Mouse (Mus musculus): ENCODE measurements around the gene Bnip1. TPM values are rescaled to one million over a fixed set of nuclear protein-coding genes. Genes with fewer than 3 reads are reported as not detected.

Bnip1 gene
- 44.4 and 51.0 TPM in 2 replicates for polyA plus RNA-seq (2016; fragmentation: Nextera tagmentation; extraction: Ambion mirVana)

- Histone ChIP-seq H3K9me3 (no peaks in the 10 kb centered on the region), H3K27me3 (replicated peaks; ENCODE audit: low read depth, poor library complexity, severe bottlenecking) (no peaks in the 10 kb centered on the region), H3K4me3 (peak within 1 kb of the TSS; percentile 83), H3K36me3 (replicated peaks) (peaks cover 29% of the 10 kb centered on the region), H3K4me1 (peaks cover 18% of the 10 kb centered on the region), H3K27ac (replicated peaks) (peak within 1 kb of the TSS; percentile 95)
- DNase-seq (ENCODE audit: low spot score): peak; percentile 88
- WGBS: under 1% methylated on average over 42 of the region's 42 CpGs
Measured at GRCm38 (mm10) chr17:26780750-26781571, at the start of gene Bnip1. Gene Bnip1 (plus strand): TSS chr17:26781066.

- no peaks in the 10 kb centered on the region for H3K27me3 ChIP-seq (replicated peaks; ENCODE audit: low read depth, poor library complexity, severe bottlenecking)
- no peaks in the 10 kb centered on the region for H3K36me3 ChIP-seq (replicated peaks)
- no peaks in the 10 kb centered on the region for H3K9me3 ChIP-seq
- H3K27ac ChIP-seq (replicated peaks): no peak overlapping the region
- H3K4me1 ChIP-seq: no peaks in the 10 kb centered on the region
- H3K4me3 ChIP-seq: no peak overlapping the region
- WGBS: 49% methylated on average over 4 of the region's 4 CpGs
- DNase-seq (ENCODE audit: low spot score): no peak
Measured at GRCm38 (mm10) chr17:26742581-26742980, 38.3 kb upstream of the Bnip1 start.

DNA sequence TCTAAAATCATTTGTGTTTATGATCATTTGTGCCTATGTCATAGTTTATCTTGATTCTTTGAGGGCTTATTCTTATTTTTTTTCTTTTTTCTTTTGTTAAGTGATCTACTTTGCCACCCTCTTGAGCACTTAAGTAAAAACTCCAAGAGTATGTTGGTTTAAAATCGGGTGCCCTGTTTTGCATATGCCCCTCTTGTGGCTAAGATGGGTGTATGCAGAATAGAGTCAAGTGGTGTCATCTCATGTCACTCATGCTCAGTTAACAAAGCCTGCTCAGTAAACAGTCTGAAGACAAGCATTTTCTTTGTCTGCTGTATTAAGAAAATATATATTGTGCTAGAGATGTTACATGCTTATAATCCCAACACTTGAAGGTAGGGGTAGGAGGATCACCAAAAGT, 37.6 kb upstream of the Bnip1 start:
- 68% methylated on average over 1 of the region's 1 CpGs for WGBS
- DNase-seq (ENCODE audit: low spot score): no peak
- H3K4me3 ChIP-seq: no peak overlapping the region
- no peaks in the 10 kb centered on the region for H3K9me3 ChIP-seq
- H3K4me1 ChIP-seq: no peaks in the 10 kb centered on the region
- no peak overlapping the region for H3K27ac ChIP-seq (replicated peaks)
- no peaks in the 10 kb centered on the region for H3K27me3 ChIP-seq (replicated peaks; ENCODE audit: low read depth, poor library complexity, severe bottlenecking)
- H3K36me3 ChIP-seq (replicated peaks): no peaks in the 10 kb centered on the region

- no peak overlapping the region for H3K27ac ChIP-seq (replicated peaks)
- no peaks in the 10 kb centered on the region for H3K27me3 ChIP-seq (replicated peaks; ENCODE audit: low read depth, poor library complexity, severe bottlenecking)
- no peaks in the 10 kb centered on the region for H3K36me3 ChIP-seq (replicated peaks)
- no peak overlapping the region for H3K4me3 ChIP-seq
- WGBS: 92% methylated on average over 3 of the region's 3 CpGs
- no peak for DNase-seq (ENCODE audit: low spot score)
- H3K9me3 ChIP-seq: no peaks in the 10 kb centered on the region
- H3K4me1 ChIP-seq: no peaks in the 10 kb centered on the region
Measured at GRCm38 (mm10) chr17:26749975-26750374, 30.9 kb upstream of the Bnip1 start.

GRCm38 (mm10) chr17:26752297-26752696, 28.6 kb upstream of the Bnip1 start:
- H3K27me3 ChIP-seq (replicated peaks; ENCODE audit: low read depth, poor library complexity, severe bottlenecking): no peaks in the 10 kb centered on the region
- no peaks in the 10 kb centered on the region for H3K9me3 ChIP-seq
- no peak overlapping the region for H3K27ac ChIP-seq (replicated peaks)
- no peaks in the 10 kb centered on the region for H3K36me3 ChIP-seq (replicated peaks)
- H3K4me3 ChIP-seq: no peak overlapping the region
- DNase-seq (ENCODE audit: low spot score): no peak
- no peaks in the 10 kb centered on the region for H3K4me1 ChIP-seq
- WGBS: 87% methylated on average over 1 of the region's 1 CpGs

- WGBS: 90% methylated on average over 2 of the region's 2 CpGs
- Histone ChIP-seq H3K36me3 (replicated peaks) (no peaks in the 10 kb centered on the region), H3K27me3 (replicated peaks; ENCODE audit: low read depth, poor library complexity, severe bottlenecking) (no peaks in the 10 kb centered on the region), H3K27ac (replicated peaks) (no peak overlapping the region), H3K9me3 (no peaks in the 10 kb centered on the region), H3K4me1 (no peaks in the 10 kb centered on the region), H3K4me3 (no peak overlapping the region)
- DNase-seq (ENCODE audit: low spot score): no peak
Measured at GRCm38 (mm10) chr17:26753476-26753875, 27.4 kb upstream of the Bnip1 start.

DNA sequence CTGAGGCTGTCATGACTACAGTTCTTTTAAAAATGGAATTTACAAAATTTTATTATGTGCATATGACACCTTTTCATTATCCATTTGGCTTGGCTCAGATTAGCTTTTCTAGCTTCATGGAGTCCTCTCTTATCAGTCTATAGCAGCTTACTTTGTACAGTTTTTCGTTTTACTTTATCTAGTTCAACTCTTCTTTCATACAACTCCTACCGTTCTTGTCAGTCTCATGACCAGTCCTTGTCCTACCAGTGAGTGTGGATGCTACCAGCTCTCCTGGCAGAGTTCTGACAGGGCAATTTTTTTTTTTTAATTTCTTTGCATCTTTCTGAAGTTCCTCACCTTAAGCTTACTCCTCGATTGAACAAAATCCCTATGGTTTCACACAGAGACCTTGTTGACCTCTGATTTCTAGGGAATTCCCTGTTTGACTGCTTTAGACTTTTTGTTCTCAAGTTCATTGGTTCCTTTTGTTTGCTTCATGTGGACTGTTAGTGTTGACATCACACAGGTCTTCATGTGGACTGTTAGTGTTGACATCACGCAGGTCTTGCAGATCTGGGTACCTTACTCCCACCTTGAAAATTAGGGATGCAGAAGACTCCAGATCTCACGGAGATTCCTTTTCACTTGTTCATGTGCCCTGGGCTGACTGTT, 13.6 kb upstream of the Bnip1 start:
- Histone ChIP-seq H3K27ac (replicated peaks) (no peak overlapping the region), H3K4me1 (no peaks in the 10 kb centered on the region), H3K36me3 (replicated peaks) (0 out of 2 replicates have a peak, but pooled peaks cover 4% of the 10 kb centered on the region), H3K27me3 (replicated peaks; ENCODE audit: low read depth, poor library complexity, severe bottlenecking) (no peaks in the 10 kb centered on the region), H3K4me3 (no peak overlapping the region), H3K9me3 (no peaks in the 10 kb centered on the region)
- 88% methylated on average over 5 of the region's 5 CpGs for WGBS
- no peak for DNase-seq (ENCODE audit: low spot score)

GRCm38 (mm10) chr17:26767754-26768124, 13.1 kb upstream of the Bnip1 start:
- H3K36me3 ChIP-seq (replicated peaks): 0 out of 2 replicates have a peak, but pooled peaks cover 4% of the 10 kb centered on the region
- H3K4me3 ChIP-seq: no peak overlapping the region
- no peaks in the 10 kb centered on the region for H3K4me1 ChIP-seq
- H3K27me3 ChIP-seq (replicated peaks; ENCODE audit: low read depth, poor library complexity, severe bottlenecking): no peaks in the 10 kb centered on the region
- 78% methylated on average over 2 of the region's 2 CpGs for WGBS
- no peaks in the 10 kb centered on the region for H3K9me3 ChIP-seq
- H3K27ac ChIP-seq (replicated peaks): no peak overlapping the region
- DNase-seq (ENCODE audit: low spot score): no peak

DNA sequence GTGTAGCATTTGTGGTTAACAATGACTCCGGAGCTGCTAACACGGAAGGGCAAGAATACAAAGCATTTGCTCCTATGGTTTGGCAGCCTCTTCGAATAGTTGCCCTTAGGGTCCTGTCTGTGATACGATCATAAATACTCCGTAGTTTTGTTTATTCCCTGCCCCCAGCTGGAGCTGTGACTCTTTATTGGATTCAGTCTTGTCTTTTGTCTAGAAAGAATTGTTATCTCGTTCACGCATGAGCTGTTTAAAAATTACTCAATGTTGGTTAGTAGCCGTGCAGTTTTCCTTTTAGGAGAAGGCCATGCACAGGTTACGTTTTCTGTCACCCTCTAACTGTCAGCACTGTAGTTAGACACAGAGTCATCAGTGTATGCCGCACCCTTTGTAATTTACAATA, 4.7 kb upstream of the Bnip1 start:
- Histone ChIP-seq H3K4me1 (peaks cover 8% of the 10 kb centered on the region; the same call in 1 of the 2 replicates), H3K9me3 (no peaks in the 10 kb centered on the region), H3K27ac (replicated peaks) (no peak overlapping the region), H3K36me3 (replicated peaks) (no peaks in the 10 kb centered on the region), H3K4me3 (no peak overlapping the region), H3K27me3 (replicated peaks; ENCODE audit: low read depth, poor library complexity, severe bottlenecking) (no peaks in the 10 kb centered on the region)
- WGBS: 81% methylated on average over 10 of the region's 10 CpGs
- DNase-seq (ENCODE audit: low spot score): no peak

DNA sequence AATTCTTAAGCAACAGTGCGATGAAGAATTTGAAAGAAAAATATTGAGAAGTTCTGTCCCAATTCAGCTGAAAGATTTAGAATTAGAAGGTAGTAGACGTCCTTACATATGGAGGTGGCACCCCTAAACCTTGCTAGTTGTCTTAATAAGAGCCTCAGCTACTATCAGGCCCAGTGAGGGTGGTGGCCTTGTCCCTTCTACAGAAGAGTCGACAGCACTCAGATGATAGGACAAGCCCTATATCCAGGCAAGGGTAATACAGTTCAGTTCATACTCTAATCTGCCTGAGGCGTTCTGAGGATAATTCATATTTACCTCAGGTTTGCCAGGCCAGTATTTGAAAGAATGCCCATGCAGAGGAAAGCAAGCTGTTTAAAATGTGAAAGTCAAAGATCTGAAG, 2.9 kb upstream of the Bnip1 start:
- no peak for DNase-seq (ENCODE audit: low spot score)
- 88% methylated on average over 4 of the region's 4 CpGs for WGBS
- Histone ChIP-seq H3K27me3 (replicated peaks; ENCODE audit: low read depth, poor library complexity, severe bottlenecking) (no peaks in the 10 kb centered on the region), H3K4me3 (no peak overlapping the region), H3K27ac (replicated peaks) (no peak overlapping the region), H3K9me3 (no peaks in the 10 kb centered on the region), H3K36me3 (replicated peaks) (peaks cover 2% of the 10 kb centered on the region), H3K4me1 (peaks cover 18% of the 10 kb centered on the region)

GRCm38 (mm10) chr17:26778430-26779100, 2.3 kb upstream of the Bnip1 start:
- no peak for DNase-seq (ENCODE audit: low spot score)
- Histone ChIP-seq H3K9me3 (no peaks in the 10 kb centered on the region), H3K4me3 (no peak overlapping the region), H3K27me3 (replicated peaks; ENCODE audit: low read depth, poor library complexity, severe bottlenecking) (no peaks in the 10 kb centered on the region), H3K36me3 (replicated peaks) (peaks cover 7% of the 10 kb centered on the region), H3K27ac (replicated peaks) (no peak overlapping the region), H3K4me1 (peaks cover 18% of the 10 kb centered on the region)
- 94% methylated on average over 3 of the region's 3 CpGs for WGBS

- 92% methylated on average over 2 of the region's 2 CpGs for WGBS
- H3K27ac ChIP-seq (replicated peaks): no peak overlapping the region
- H3K9me3 ChIP-seq: no peaks in the 10 kb centered on the region
Measured at GRCm38 (mm10) chr17:26779471-26779870, 1.4 kb upstream of the Bnip1 start.

More at GRCm38 (mm10) chr17:26779471-26779870, 1.4 kb upstream of the Bnip1 start:
- Histone ChIP-seq H3K4me1 (peaks cover 18% of the 10 kb centered on the region), H3K36me3 (replicated peaks) (peaks cover 16% of the 10 kb centered on the region), H3K4me3 (no peak overlapping the region), H3K27me3 (replicated peaks; ENCODE audit: low read depth, poor library complexity, severe bottlenecking) (no peaks in the 10 kb centered on the region)
- DNase-seq (ENCODE audit: low spot score): no peak

All from embryonic facial prominence, embryonic 10.5 days (tissue).